Mouse (Mus musculus): ENCODE measurements around the gene Smox. TPM values are rescaled to one million over a fixed set of nuclear protein-coding genes. Genes with fewer than 3 reads are reported as not detected.
"Not testable (repeated sequence)": the region's sequence is repeated elsewhere in the genome, so short reads cannot be mapped to it uniquely, and the experiment has no call there.

Smox gene
- total and polyA plus RNA-seq, 2 experiments: 2.8 to 6.0 TPM

GRCm38 (mm10) chr2:131464147-131464546 is 27.1 kb upstream of the Smox start:
- Histone ChIP-seq H3K79me2 (ENCODE audit: control insufficient read depth, insufficient read depth, low read length) (no peaks in the 10 kb centered on the region), H3K4me3 (ENCODE audit: insufficient read depth, low read depth, low read length) (no peak overlapping the region), H3K9ac (ENCODE audit: low read depth, low read length) (no peak overlapping the region), H3K27ac (replicated peaks; ENCODE audit: insufficient read depth, low read depth, low read length) (no peak overlapping the region), H3K4me1 (ENCODE audit: control insufficient read depth, insufficient read depth, low read length) (peaks cover 2% of the 10 kb centered on the region; the same call in 1 of the 2 replicates), H3K36me3 (ENCODE audit: control insufficient read depth, insufficient read depth, low read length) (no peaks in the 10 kb centered on the region), H3K27me3 (ENCODE audit: control insufficient read depth, insufficient read depth, low read length) (no peaks in the 10 kb centered on the region)
- 98% methylated on average over 2 of the region's 2 CpGs for WGBS
- TF ChIP-seq CTCF (IDR thresholded peaks at IDR 0.05; ENCODE audit: low read depth, low read length): no peak
- no peak for TF ChIP-seq POLR2A (IDR thresholded peaks at IDR 0.05; ENCODE audit: extremely low read depth, insufficient read depth, low read length)
- DNase-seq (ENCODE audit: extremely low read depth, low read depth, low spot score): no peak

GRCm38 (mm10) chr2:131466732-131467131 is 24.6 kb upstream of the Smox start:
- 86% methylated on average over 2 of the region's 2 CpGs for WGBS
- Histone ChIP-seq H3K4me1 (ENCODE audit: control insufficient read depth, insufficient read depth, low read length) (peaks cover under 1% of the 10 kb centered on the region; the same call in 1 of the 2 replicates), H3K27me3 (ENCODE audit: control insufficient read depth, insufficient read depth, low read length) (no peaks in the 10 kb centered on the region), H3K4me3 (ENCODE audit: insufficient read depth, low read depth, low read length) (no peak overlapping the region), H3K79me2 (ENCODE audit: control insufficient read depth, insufficient read depth, low read length) (no peaks in the 10 kb centered on the region), H3K9ac (ENCODE audit: low read depth, low read length) (no peak overlapping the region), H3K27ac (replicated peaks; ENCODE audit: insufficient read depth, low read depth, low read length) (no peak overlapping the region), H3K36me3 (ENCODE audit: control insufficient read depth, insufficient read depth, low read length) (no peaks in the 10 kb centered on the region)
- TF ChIP-seq POLR2A (IDR thresholded peaks at IDR 0.05; ENCODE audit: extremely low read depth, insufficient read depth, low read length) (no peak), CTCF (IDR thresholded peaks at IDR 0.05; ENCODE audit: low read depth, low read length) (no peak)
- DNase-seq (ENCODE audit: extremely low read depth, low read depth, low spot score): no peak

GRCm38 (mm10) chr2:131469916-131470315 is 21.4 kb upstream of the Smox start:
- no peaks in the 10 kb centered on the region for H3K79me2 ChIP-seq (ENCODE audit: control insufficient read depth, insufficient read depth, low read length)
- H3K4me1 ChIP-seq (ENCODE audit: control insufficient read depth, insufficient read depth, low read length): no peaks in the 10 kb centered on the region; the same call in 1 of the 2 replicates
- H3K9ac ChIP-seq (ENCODE audit: low read depth, low read length): no peak overlapping the region
- no peak overlapping the region for H3K4me3 ChIP-seq (ENCODE audit: insufficient read depth, low read depth, low read length)
- no peaks in the 10 kb centered on the region for H3K27me3 ChIP-seq (ENCODE audit: control insufficient read depth, insufficient read depth, low read length)
- H3K36me3 ChIP-seq (ENCODE audit: control insufficient read depth, insufficient read depth, low read length): no peaks in the 10 kb centered on the region
- WGBS: 14% methylated on average over 1 of the region's 1 CpGs
- peak; percentile 89 for DNase-seq (ENCODE audit: extremely low read depth, low read depth, low spot score)
- TF ChIP-seq POLR2A (IDR thresholded peaks at IDR 0.05; ENCODE audit: extremely low read depth, insufficient read depth, low read length): no peak
- H3K27ac ChIP-seq (replicated peaks; ENCODE audit: insufficient read depth, low read depth, low read length): no peak overlapping the region

DNA sequence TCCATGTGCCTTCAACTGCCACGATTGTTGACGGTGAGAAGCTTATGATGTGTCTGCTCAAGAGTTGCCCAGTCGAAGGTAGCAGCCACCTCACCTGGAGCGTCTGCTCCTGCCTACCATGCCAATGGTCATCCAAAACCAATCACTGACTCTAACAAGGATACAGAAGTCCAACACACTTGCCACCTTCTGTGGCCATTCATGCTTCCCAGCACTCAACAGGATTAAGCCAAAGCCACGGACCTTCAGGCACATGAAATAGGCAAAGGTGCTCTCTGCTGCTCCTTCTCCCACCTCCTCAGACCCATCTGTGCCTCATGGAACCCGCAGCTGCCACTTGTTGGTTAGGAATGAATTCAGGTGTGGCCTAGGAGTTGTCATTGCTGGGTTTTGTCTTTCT is 17.5 kb upstream of the Smox start:
- no peaks in the 10 kb centered on the region for H3K79me2 ChIP-seq (ENCODE audit: control insufficient read depth, insufficient read depth, low read length)
- no peak overlapping the region for H3K4me3 ChIP-seq (ENCODE audit: insufficient read depth, low read depth, low read length)
- no peak overlapping the region for H3K27ac ChIP-seq (replicated peaks; ENCODE audit: insufficient read depth, low read depth, low read length)
- no peaks in the 10 kb centered on the region for H3K36me3 ChIP-seq (ENCODE audit: control insufficient read depth, insufficient read depth, low read length)
- no peaks in the 10 kb centered on the region; the same call in 1 of the 2 replicates for H3K4me1 ChIP-seq (ENCODE audit: control insufficient read depth, insufficient read depth, low read length)
- WGBS: 88% methylated on average over 6 of the region's 6 CpGs
- no peaks in the 10 kb centered on the region for H3K27me3 ChIP-seq (ENCODE audit: control insufficient read depth, insufficient read depth, low read length)
- H3K9ac ChIP-seq (ENCODE audit: low read depth, low read length): no peak overlapping the region
- TF ChIP-seq POLR2A (IDR thresholded peaks at IDR 0.05; ENCODE audit: extremely low read depth, insufficient read depth, low read length) (no peak), CTCF (IDR thresholded peaks at IDR 0.05; ENCODE audit: low read depth, low read length) (no peak)
- DNase-seq (ENCODE audit: extremely low read depth, low read depth, low spot score): no peak

- not testable (repeated sequence) for H3K4me3 ChIP-seq (ENCODE audit: insufficient read depth, low read depth, low read length); H3K79me2 ChIP-seq (ENCODE audit: control insufficient read depth, insufficient read depth, low read length); H3K4me1 ChIP-seq (ENCODE audit: control insufficient read depth, insufficient read depth, low read length); H3K36me3 ChIP-seq (ENCODE audit: control insufficient read depth, insufficient read depth, low read length); H3K9ac ChIP-seq (ENCODE audit: low read depth, low read length); H3K27me3 ChIP-seq (ENCODE audit: control insufficient read depth, insufficient read depth, low read length); H3K27ac ChIP-seq (replicated peaks; ENCODE audit: insufficient read depth, low read depth, low read length); DNase-seq (ENCODE audit: extremely low read depth, low read depth, low spot score)
- 93% methylated on average over 5 of the region's 5 CpGs for WGBS
These were observed 14.2 kb upstream of the Smox start for GRCm38 (mm10) chr2:131477105-131477504.

- TF ChIP-seq POLR2A (IDR thresholded peaks at IDR 0.05; ENCODE audit: extremely low read depth, insufficient read depth, low read length) (no peak), CTCF (IDR thresholded peaks at IDR 0.05; ENCODE audit: low read depth, low read length) (no peak)
These were observed 13.4 kb upstream of the Smox start for GRCm38 (mm10) chr2:131477917-131478316.

More at GRCm38 (mm10) chr2:131477917-131478316, 13.4 kb upstream of the Smox start:
- H3K4me1 ChIP-seq (ENCODE audit: control insufficient read depth, insufficient read depth, low read length): no peaks in the 10 kb centered on the region
- H3K79me2 ChIP-seq (ENCODE audit: control insufficient read depth, insufficient read depth, low read length): no peaks in the 10 kb centered on the region
- DNase-seq (ENCODE audit: extremely low read depth, low read depth, low spot score): no peak
- H3K9ac ChIP-seq (ENCODE audit: low read depth, low read length): no peak overlapping the region
- H3K36me3 ChIP-seq (ENCODE audit: control insufficient read depth, insufficient read depth, low read length): no peaks in the 10 kb centered on the region
- H3K27me3 ChIP-seq (ENCODE audit: control insufficient read depth, insufficient read depth, low read length): no peaks in the 10 kb centered on the region
- H3K4me3 ChIP-seq (ENCODE audit: insufficient read depth, low read depth, low read length): no peak overlapping the region
- 89% methylated on average over 6 of the region's 6 CpGs for WGBS
- H3K27ac ChIP-seq (replicated peaks; ENCODE audit: insufficient read depth, low read depth, low read length): no peak overlapping the region

All from liver, adult 2 months (tissue).